Mouse (Mus musculus) monocyte, adult 59 days (primary cell): Measurements from ENCODE around the gene Trim23. TPM values are rescaled to one million over a fixed set of nuclear protein-coding genes. Genes with fewer than 3 reads are reported as not detected.

Experiments used
- total RNA-seq, 2 experiments: library from RNA; stranded (reverse); gene quantifications; one replicate each; pipeline ENCODE4 v1.2.4; 2023

Gene Trim23
- 1 to 10 TPM; 8.1 to 9.0 TPM for total RNA-seq

GRCm38 (mm10) chr13:104178650-104179121 lies at the start of gene Trim23:
Gene Trim23 (plus strand): TSS chr13:104178797.

GRCm38 (mm10) chr13:104177796-104178649 lies 574 bp upstream of the Trim23 start, which contains the start of gene Trappc13:
Gene Trappc13 (minus strand): TSS chr13:104178469.

GRCm38 (mm10) chr13:104228384-104229066 lies 49.9 kb downstream of the Trim23 start, which contains the start of the genes Cenpk and Ppwd1:
Gene Cenpk (plus strand): TSS chr13:104228611.
Gene Ppwd1 (minus strand): TSS chr13:104228843.

Other genes with a start within 250 kb of the Trim23 start
- gene Nln, start 69.2 kb upstream of the Trim23 start, total RNA-seq = 10 to 100 TPM; 31.1 to 45.2 TPM
- gene Sgtb, start 69.1 kb upstream of the Trim23 start, total RNA-seq = 1 to 10 TPM in 1 of 2 experiments, under 1 TPM in 1; 0.58 to 1.3 TPM
- gene Trappc13, start 328 bp upstream of the Trim23 start, total RNA-seq = 10 to 100 TPM; 25.2 to 27.8 TPM
- gene Cenpk, start 49.8 kb downstream of the Trim23 start, total RNA-seq = 1 to 10 TPM; 1.7 to 1.9 TPM
- 10 to 100 TPM; 18.7 to 19.7 TPM for gene Ppwd1, start 50.0 kb downstream of the Trim23 start, total RNA-seq
- gene Adamts6, start 109.0 kb downstream of the Trim23 start, total RNA-seq = 1 to 10 TPM; 6.6 to 7.7 TPM